In genomic region chr2:51749247-51749646, GRCm38 (mm10) we compare ENCODE assay signal across 26 mouse cellular contexts.
"Had no signal": no experiment of that assay in that cellular context is flagged by ENCODE, and none has a peak within 500 bp of the region (broad histone marks: within the 10 kb centered on the region; RNA-seq: fewer than 3 reads in every experiment).

No protein-coding gene starts in this region.

- H3K27me3 ChIP-seq: heart, embryonic 12.5 days; hindbrain, embryonic 12.5 days; intestine, embryonic 15.5 days; kidney, embryonic 15.5 days; limb, embryonic 12.5 days had no signal

- H3K36me3 ChIP-seq: heart, embryonic 12.5 days; hindbrain, embryonic 10.5 days; hindbrain, embryonic 12.5 days; intestine, embryonic 15.5 days; kidney, embryonic 15.5 days; limb, embryonic 10.5 days; limb, embryonic 12.5 days had no signal

- H3K9me3 ChIP-seq: heart, embryonic 12.5 days; hindbrain, embryonic 10.5 days; hindbrain, embryonic 12.5 days; intestine, embryonic 15.5 days; kidney, embryonic 15.5 days; limb, embryonic 10.5 days; limb, embryonic 12.5 days had no signal

- H3K4me2 ChIP-seq: heart, embryonic 12.5 days; hindbrain, embryonic 12.5 days; hindbrain, embryonic 14.5 days; intestine, embryonic 15.5 days; kidney, embryonic 15.5 days; limb, embryonic 12.5 days; liver, embryonic 11.5 days had no signal

- H3K27ac ChIP-seq: gastrocnemius, adult 2 months; heart, adult 2 months; hindbrain, embryonic 10.5 days; hindbrain, embryonic 12.5 days; hindbrain, embryonic 14.5 days; intestine, embryonic 15.5 days; kidney, embryonic 15.5 days; layer of hippocampus, adult 2 months; left cerebral cortex, adult 2 months; limb, embryonic 10.5 days; limb, embryonic 12.5 days had no signal

- ATAC-seq: hindbrain, embryonic 16.5 days; inflammation-experienced regulatory T-cells, adult 6 months; intestine, embryonic 15.5 days; intestine, postnatal 0 days had no signal

- H3K9ac ChIP-seq: heart, embryonic 12.5 days; hindbrain, embryonic 12.5 days; hindbrain, embryonic 14.5 days; intestine, embryonic 15.5 days; kidney, embryonic 15.5 days; limb, embryonic 12.5 days had no signal

- H3K4me1 ChIP-seq: heart, embryonic 12.5 days; intestine, embryonic 15.5 days; kidney, embryonic 15.5 days; limb, embryonic 10.5 days had no signal

- DNase-seq: gastrocnemius, adult 2 months; gastrocnemius, postnatal 10 days; gastrocnemius, postnatal 36 days; heart, adult 11 months; heart, adult 2 months; heart, postnatal 10 days; heart, postnatal 4 days; kidney, adult 18-20 months; kidney, adult 9 months; kidney, postnatal 10 days; kidney, postnatal 25 days; liver had no signal

- H3K4me3 ChIP-seq: gastrocnemius, adult 2 months; heart, adult 2 months; heart, embryonic 12.5 days; hindbrain, embryonic 10.5 days; hindbrain, embryonic 12.5 days; intestine, embryonic 15.5 days; kidney, embryonic 15.5 days; layer of hippocampus, adult 2 months; left cerebral cortex, adult 2 months; limb, embryonic 10.5 days; limb, embryonic 12.5 days had no signal
